Mouse (Mus musculus) stomach, embryonic 14.5 days (tissue): Measurements from ENCODE around the gene Btg3. TPM values are rescaled to one million over a fixed set of nuclear protein-coding genes. Genes with fewer than 3 reads are reported as not detected.

ENCODE experiments used
- ATAC-seq: fragments of 200-750 bp; cut with Nextera tagmentation; 2 replicates; pipeline ENCODE4 v1.8.0; 2017; ENCODE audit warnings: low read depth, moderate TSS enrichment; ENCODE audit not compliant: insufficient number of reproducible peaks, insufficient read depth, low FRiP score
- H3K27ac ChIP-seq: fragments of 300-500 bp; sonication (generic); 2 replicates; pipeline ENCODE4 v1.5.1; 2014; ENCODE audit warnings: mild to moderate bottlenecking, low read length, moderate library complexity, mixed read lengths
- H3K27me3 ChIP-seq: fragments of 300-500 bp; sonication (generic); 2 replicates; pipeline ENCODE4 v1.6.1; 2014; ENCODE audit warnings: low read length, control low read depth, mixed read lengths; ENCODE audit not compliant: control insufficient read depth, insufficient read depth
- H3K36me3 ChIP-seq: fragments of 300-500 bp; sonication (generic); 2 replicates; pipeline ENCODE4 v1.6.1; 2014; ENCODE audit warnings: mild to moderate bottlenecking, control low read depth, low read length, moderate library complexity, mixed read lengths; ENCODE audit not compliant: control insufficient read depth, insufficient read depth
- H3K4me1 ChIP-seq: fragments of 300-500 bp; sonication (generic); 2 replicates; pipeline ENCODE4 v1.6.1; 2014; ENCODE audit warnings: low read length, control low read depth, mixed read lengths; ENCODE audit not compliant: control insufficient read depth, insufficient read depth
- H3K4me2 ChIP-seq: fragments of 300-500 bp; sonication (generic); replicated peaks from 2 replicates; pipeline ENCODE4 v1.6.1; 2014; ENCODE audit warnings: low read depth, low read length, control low read depth
- H3K4me3 ChIP-seq: fragments of 300-500 bp; sonication (generic); 2 replicates; pipeline ENCODE4 v1.5.1; 2014; ENCODE audit warnings: low read depth, low read length, control low read depth
- H3K9ac ChIP-seq: fragments of 300-500 bp; sonication (generic); replicated peaks from 2 replicates; pipeline ENCODE4 v1.6.1; 2014; ENCODE audit warnings: low read depth, mild to moderate bottlenecking, control low read depth, low read length, moderate library complexity, mixed read lengths
- H3K9me3 ChIP-seq: fragments of 300-500 bp; sonication (generic); 2 replicates; pipeline ENCODE4 v1.6.1; 2016; ENCODE audit warnings: low read depth, low read length, control low read depth; ENCODE audit not compliant: control insufficient read depth
- WGBS: fragments of 180-500 bp; shearing (Covaris S2); extraction: QIAGEN DNeasy Blood & Tissue Kit; methylation state at CpG from one replicate; pipeline ENCODE4 v1.1.7; 2014; 5-methylcytosine and 5-hydroxymethylcytosine counted together
- polyA plus RNA-seq: library from polyadenylated mRNA; unstranded; fragments of >200 nt; fragmentation: Nextera tagmentation; extraction: Ambion mirVana; gene quantifications from 2 replicates; pipeline ENCODE4 v1.2.1, GENCODE M21; 2014

The Btg3 gene
- polyA plus RNA-seq, 1 experiment from 2014 or later, result 31.7 TPM

GRCm38 (mm10) chr16:78398734-78399133 is 21.7 kb upstream of the Btg3 start:
- Histone ChIP-seq H3K4me3 (no peak overlapping the region), H3K36me3 (no peaks in the 10 kb centered on the region), H3K9ac (no peak overlapping the region), H3K4me1 (no peaks in the 10 kb centered on the region), H3K27me3 (no peaks in the 10 kb centered on the region), H3K4me2 (no peak overlapping the region), H3K27ac (no peak overlapping the region), H3K9me3 (no peaks in the 10 kb centered on the region)
- 83% methylated on average over 6 of the region's 6 CpGs for WGBS
- no peak for ATAC-seq

- Histone ChIP-seq H3K9me3 (no peaks in the 10 kb centered on the region), H3K27me3 (no peaks in the 10 kb centered on the region), H3K27ac (no peak overlapping the region), H3K4me2 (no peak overlapping the region), H3K36me3 (no peaks in the 10 kb centered on the region), H3K4me3 (no peak overlapping the region), H3K9ac (no peak overlapping the region), H3K4me1 (no peaks in the 10 kb centered on the region)
- 64% methylated on average over 2 of the region's 2 CpGs for WGBS
- ATAC-seq, result no peak
Measured at GRCm38 (mm10) chr16:78391354-78391753, 14.4 kb upstream of the Btg3 start.

- Histone ChIP-seq H3K27me3 (no peaks in the 10 kb centered on the region), H3K9ac (no peak overlapping the region), H3K4me1 (no peaks in the 10 kb centered on the region), H3K27ac (no peak overlapping the region), H3K9me3 (no peaks in the 10 kb centered on the region), H3K4me2 (no peak overlapping the region), H3K4me3 (no peak overlapping the region), H3K36me3 (no peaks in the 10 kb centered on the region)
- 71% methylated on average over 3 of the region's 3 CpGs for WGBS
- no peak for ATAC-seq
Measured at GRCm38 (mm10) chr16:78389986-78390385, 13.0 kb upstream of the Btg3 start.

GRCm38 (mm10) chr16:78389122-78389521 is 12.1 kb upstream of the Btg3 start:
- H3K9me3 ChIP-seq, result no peaks in the 10 kb centered on the region
- H3K27me3 ChIP-seq, result no peaks in the 10 kb centered on the region
- H3K9ac ChIP-seq, result no peak overlapping the region
- H3K4me1 ChIP-seq, result no peaks in the 10 kb centered on the region
- no peak overlapping the region for H3K27ac ChIP-seq
- no peak overlapping the region for H3K4me2 ChIP-seq
- H3K36me3 ChIP-seq, result no peaks in the 10 kb centered on the region
- 83% methylated on average over 4 of the region's 4 CpGs for WGBS
- ATAC-seq, result no peak
- no peak overlapping the region for H3K4me3 ChIP-seq

- 77% methylated on average over 5 of the region's 5 CpGs for WGBS
- H3K4me2 ChIP-seq, result no peak overlapping the region
- H3K9ac ChIP-seq, result no peak overlapping the region
- no peak for ATAC-seq
- H3K27me3 ChIP-seq, result no peaks in the 10 kb centered on the region
- no peak overlapping the region for H3K27ac ChIP-seq
- H3K4me3 ChIP-seq, result no peak overlapping the region
- no peaks in the 10 kb centered on the region for H3K36me3 ChIP-seq
- no peaks in the 10 kb centered on the region for H3K9me3 ChIP-seq
- H3K4me1 ChIP-seq, result 0 out of 2 replicates have a peak, but pooled peaks cover 2% of the 10 kb centered on the region
Measured at GRCm38 (mm10) chr16:78378493-78378892, 1.5 kb upstream of the Btg3 start.

GRCm38 (mm10) chr16:78375821-78376691 is 936 bp downstream of the Btg3 start:
- H3K9me3 ChIP-seq, result no peaks in the 10 kb centered on the region
- H3K9ac ChIP-seq, result peak overlapping the region; percentile 90
- peak overlapping the region; percentile 61 for H3K27ac ChIP-seq
- H3K4me3 ChIP-seq, result peak overlapping the region; percentile 92
- peak; percentile 43 for ATAC-seq
- peak overlapping the region; percentile 64 for H3K4me2 ChIP-seq
- 0 out of 2 replicates have a peak, but pooled peaks cover 2% of the 10 kb centered on the region for H3K4me1 ChIP-seq
- under 1% methylated on average over 76 of the region's 100 CpGs for WGBS
- no peaks in the 10 kb centered on the region for H3K27me3 ChIP-seq
- H3K36me3 ChIP-seq, result peaks cover 7% of the 10 kb centered on the region; the same call in 1 of the 2 replicates

GRCm38 (mm10) chr16:78375222-78375621 is 1.8 kb downstream of the Btg3 start:
- 43% methylated on average over 10 of the region's 10 CpGs for WGBS
- Histone ChIP-seq H3K27me3 (no peaks in the 10 kb centered on the region), H3K9ac (no peak overlapping the region; the same call in 1 of the 2 replicates), H3K4me3 (peak overlapping the region; percentile 92), H3K27ac (no peak overlapping the region), H3K9me3 (no peaks in the 10 kb centered on the region), H3K4me1 (0 out of 2 replicates have a peak, but pooled peaks cover 2% of the 10 kb centered on the region), H3K4me2 (peak overlapping the region; percentile 64), H3K36me3 (peaks cover 7% of the 10 kb centered on the region; the same call in 1 of the 2 replicates)
- no peak for ATAC-seq

GRCm38 (mm10) chr16:78373743-78374142 is 3.2 kb downstream of the Btg3 start:
- Histone ChIP-seq H3K4me3 (no peak overlapping the region), H3K9ac (no peak overlapping the region), H3K27ac (no peak overlapping the region), H3K27me3 (no peaks in the 10 kb centered on the region), H3K9me3 (no peaks in the 10 kb centered on the region), H3K4me2 (no peak overlapping the region), H3K36me3 (peaks cover 14% of the 10 kb centered on the region), H3K4me1 (0 out of 2 replicates have a peak, but pooled peaks cover 2% of the 10 kb centered on the region)
- 74% methylated on average over 8 of the region's 8 CpGs for WGBS
- no peak for ATAC-seq
